Mouse (Mus musculus) kidney, embryonic 15.5 days (tissue): ENCODE results near the gene Kdm4b. TPM values are rescaled to one million over a fixed set of nuclear protein-coding genes. Genes with fewer than 3 reads are reported as not detected.
A peak's percentile ranks its signal among the peaks of the same experiment; 100 is the strongest.

Experiments
- ATAC-seq: fragments of 200-750 bp; cut with Nextera tagmentation; replicated peaks from 2 replicates; pipeline ENCODE4 v1.8.0; 2017; ENCODE audit warnings: moderate TSS enrichment; ENCODE audit not compliant: low FRiP score
- H3K27ac ChIP-seq: fragments of 300-500 bp; sonication (generic); 2 replicates; pipeline ENCODE4 v1.5.1; 2015; ENCODE audit warnings: mild to moderate bottlenecking, inconsistent platforms
- H3K27me3 ChIP-seq: fragments of 300-500 bp; sonication (generic); 2 replicates; pipeline ENCODE4 v1.6.1; 2015; ENCODE audit warnings: inconsistent platforms
- H3K36me3 ChIP-seq: fragments of 300-500 bp; sonication (generic); 2 replicates; pipeline ENCODE4 v1.6.1; 2015; ENCODE audit warnings: inconsistent platforms
- H3K4me1 ChIP-seq: fragments of 300-500 bp; sonication (generic); 2 replicates; pipeline ENCODE4 v1.6.1; 2015; ENCODE audit warnings: inconsistent platforms
- H3K4me2 ChIP-seq: fragments of 300-500 bp; sonication (generic); 2 replicates; pipeline ENCODE4 v1.6.1; 2015; ENCODE audit warnings: moderate library complexity, mild to moderate bottlenecking, inconsistent platforms
- H3K4me3 ChIP-seq: fragments of 300-500 bp; sonication (generic); replicated peaks from 2 replicates; pipeline ENCODE4 v1.5.1; 2015; ENCODE audit warnings: mild to moderate bottlenecking, inconsistent platforms
- H3K9ac ChIP-seq: fragments of 300-500 bp; sonication (generic); 2 replicates; pipeline ENCODE4 v1.6.1; 2015; ENCODE audit warnings: mild to moderate bottlenecking, inconsistent platforms
- H3K9me3 ChIP-seq: fragments of 300-500 bp; sonication (generic); replicated peaks from 2 replicates; pipeline ENCODE4 v1.6.1; 2016; ENCODE audit warnings: inconsistent platforms
- WGBS: fragments of 180-500 bp; shearing (Covaris S2); methylation state at CpG from one replicate; pipeline ENCODE4 v1.1.7; 2015; ENCODE audit warnings: mixed read lengths; 5-methylcytosine and 5-hydroxymethylcytosine counted together
- polyA plus RNA-seq: library from polyadenylated mRNA; unstranded; fragments of >200 nt; fragmentation: Nextera tagmentation; extraction: Ambion mirVana; gene quantifications from 2 replicates; pipeline ENCODE4 v1.2.1, GENCODE M21; 2015

Gene Kdm4b
- polyA plus RNA-seq, 1 experiment from 2014 or later = 32.3 TPM

- no peaks in the 10 kb centered on the region for H3K27me3 ChIP-seq
- H3K4me3 ChIP-seq = no peak overlapping the region
- peaks cover 23% of the 10 kb centered on the region for H3K4me1 ChIP-seq
- 83% methylated on average over 14 of the region's 14 CpGs for WGBS
- no peak overlapping the region for H3K9ac ChIP-seq
- peaks cover 44% of the 10 kb centered on the region for H3K36me3 ChIP-seq
- no peak overlapping the region for H3K4me2 ChIP-seq
- ATAC-seq = no peak
- 0 out of 2 replicates have a peak overlapping the region, but pooled peaks have one; percentile 2 for H3K27ac ChIP-seq
- no peaks in the 10 kb centered on the region for H3K9me3 ChIP-seq
Measured at GRCm38 (mm10) chr17:56405856-56406840, 80.3 kb downstream of the Kdm4b start.

- WGBS = 58% methylated on average over 4 of the region's 4 CpGs
- Histone ChIP-seq H3K4me3 (no peak overlapping the region), H3K9me3 (no peaks in the 10 kb centered on the region), H3K4me2 (no peak overlapping the region), H3K4me1 (peaks cover 23% of the 10 kb centered on the region), H3K9ac (no peak overlapping the region), H3K27me3 (no peaks in the 10 kb centered on the region), H3K27ac (0 out of 2 replicates have a peak overlapping the region, but pooled peaks have one; percentile 23), H3K36me3 (peaks cover 44% of the 10 kb centered on the region)
- no peak for ATAC-seq
Measured at GRCm38 (mm10) chr17:56406878-56407277, 81.0 kb downstream of the Kdm4b start.

GRCm38 (mm10) chr17:56407379-56407778 lies 81.5 kb downstream of the Kdm4b start:
- 48% methylated on average over 8 of the region's 8 CpGs for WGBS
- Histone ChIP-seq H3K4me2 (no peak overlapping the region), H3K27ac (peak overlapping the region; percentile 23; the same call in 1 of the 2 replicates), H3K9ac (no peak overlapping the region), H3K27me3 (no peaks in the 10 kb centered on the region), H3K4me1 (peaks cover 23% of the 10 kb centered on the region), H3K36me3 (peaks cover 44% of the 10 kb centered on the region), H3K4me3 (no peak overlapping the region), H3K9me3 (no peaks in the 10 kb centered on the region)
- ATAC-seq = peak; percentile 9; the same call in 1 of the 2 replicates

GRCm38 (mm10) chr17:56408965-56409625 lies 83.2 kb downstream of the Kdm4b start:
- Histone ChIP-seq H3K36me3 (peaks cover 44% of the 10 kb centered on the region), H3K9ac (no peak overlapping the region), H3K4me1 (peaks cover 23% of the 10 kb centered on the region), H3K9me3 (no peaks in the 10 kb centered on the region), H3K27ac (no peak overlapping the region), H3K4me2 (no peak overlapping the region), H3K4me3 (no peak overlapping the region), H3K27me3 (no peaks in the 10 kb centered on the region)
- ATAC-seq = no peak
- WGBS = 52% methylated on average over 13 of the region's 13 CpGs

GRCm38 (mm10) chr17:56409759-56410158 lies 83.9 kb downstream of the Kdm4b start:
- Histone ChIP-seq H3K27me3 (no peaks in the 10 kb centered on the region), H3K4me2 (no peak overlapping the region), H3K9me3 (no peaks in the 10 kb centered on the region), H3K4me3 (no peak overlapping the region), H3K4me1 (peaks cover 23% of the 10 kb centered on the region), H3K9ac (no peak overlapping the region), H3K27ac (no peak overlapping the region), H3K36me3 (peaks cover 45% of the 10 kb centered on the region)
- WGBS = 45% methylated on average over 8 of the region's 8 CpGs
- ATAC-seq = peak; percentile 65

- H3K27ac ChIP-seq = no peak overlapping the region
- H3K9ac ChIP-seq = no peak overlapping the region
- H3K36me3 ChIP-seq = peaks cover 59% of the 10 kb centered on the region
- no peak for ATAC-seq
- no peaks in the 10 kb centered on the region for H3K9me3 ChIP-seq
- WGBS = 93% methylated on average over 7 of the region's 7 CpGs
- no peak overlapping the region for H3K4me3 ChIP-seq
- H3K27me3 ChIP-seq = no peaks in the 10 kb centered on the region
- H3K4me2 ChIP-seq = no peak overlapping the region
- H3K4me1 ChIP-seq = peaks cover 23% of the 10 kb centered on the region
Measured at GRCm38 (mm10) chr17:56411437-56411836, 85.6 kb downstream of the Kdm4b start.

GRCm38 (mm10) chr17:56413113-56413512 lies 87.3 kb downstream of the Kdm4b start:
- Histone ChIP-seq H3K4me3 (no peak overlapping the region), H3K27ac (no peak overlapping the region), H3K36me3 (peaks cover 76% of the 10 kb centered on the region), H3K4me2 (no peak overlapping the region), H3K4me1 (peaks cover 10% of the 10 kb centered on the region), H3K9me3 (no peaks in the 10 kb centered on the region), H3K9ac (no peak overlapping the region), H3K27me3 (no peaks in the 10 kb centered on the region)
- ATAC-seq = no peak
- WGBS = 79% methylated on average over 13 of the region's 13 CpGs

GRCm38 (mm10) chr17:56414785-56415184 lies 88.9 kb downstream of the Kdm4b start:
- no peaks in the 10 kb centered on the region for H3K9me3 ChIP-seq
- no peak for ATAC-seq
- WGBS = 92% methylated on average over 9 of the region's 9 CpGs

GRCm38 (mm10) chr17:56418304-56418703 lies 92.4 kb downstream of the Kdm4b start:
- Histone ChIP-seq H3K9ac (no peak overlapping the region), H3K9me3 (no peaks in the 10 kb centered on the region), H3K4me1 (no peaks in the 10 kb centered on the region), H3K27ac (no peak overlapping the region), H3K36me3 (peaks cover 98% of the 10 kb centered on the region), H3K4me3 (no peak overlapping the region), H3K4me2 (no peak overlapping the region), H3K27me3 (no peaks in the 10 kb centered on the region)
- no peak for ATAC-seq
- WGBS = 71% methylated on average over 12 of the region's 12 CpGs

More at GRCm38 (mm10) chr17:56414785-56415184, 88.9 kb downstream of the Kdm4b start:
- H3K27ac ChIP-seq = no peak overlapping the region
- no peak overlapping the region for H3K4me3 ChIP-seq
- peaks cover 5% of the 10 kb centered on the region; the same call in 1 of the 2 replicates for H3K4me1 ChIP-seq
- no peak overlapping the region for H3K9ac ChIP-seq
- no peak overlapping the region for H3K4me2 ChIP-seq
- H3K27me3 ChIP-seq = no peaks in the 10 kb centered on the region
- H3K36me3 ChIP-seq = peaks cover 92% of the 10 kb centered on the region

GRCm38 (mm10) chr17:56420022-56420421 lies 94.2 kb downstream of the Kdm4b start:
- Histone ChIP-seq H3K27me3 (no peaks in the 10 kb centered on the region), H3K4me3 (no peak overlapping the region), H3K4me1 (peaks cover 4% of the 10 kb centered on the region), H3K36me3 (peaks cover 98% of the 10 kb centered on the region), H3K9ac (no peak overlapping the region), H3K9me3 (no peaks in the 10 kb centered on the region), H3K4me2 (no peak overlapping the region), H3K27ac (no peak overlapping the region)
- 96% methylated on average over 2 of the region's 2 CpGs for WGBS
- no peak for ATAC-seq

- peak; percentile 90 for ATAC-seq
- Histone ChIP-seq H3K9ac (peak overlapping the region; percentile 64), H3K4me3 (peak overlapping the region; percentile 56), H3K27me3 (no peaks in the 10 kb centered on the region), H3K27ac (peak overlapping the region; percentile 81), H3K36me3 (peaks cover 81% of the 10 kb centered on the region), H3K9me3 (no peaks in the 10 kb centered on the region), H3K4me1 (peaks cover 19% of the 10 kb centered on the region), H3K4me2 (peak overlapping the region; percentile 95)
- 14% methylated on average over 68 of the region's 77 CpGs for WGBS
Measured at GRCm38 (mm10) chr17:56424726-56425583, 99.1 kb downstream of the Kdm4b start.
